Mouse (Mus musculus) olfactory bulb, adult 2 months (tissue): ENCODE results near the gene Vmn1r163. TPM values are rescaled to one million over a fixed set of nuclear protein-coding genes. Genes with fewer than 3 reads are reported as not detected.
"Not testable (repeated sequence)": the region's sequence is repeated elsewhere in the genome, so short reads cannot be mapped to it uniquely, and the experiment has no call there.

Source experiments
- H3K27ac ChIP-seq: fragments of 200-500 bp; 2 replicates; pipeline ENCODE4 v1.5.1; 2012; ENCODE audit warnings: low read depth, low read length; ENCODE audit not compliant: insufficient read depth
- H3K4me1 ChIP-seq: fragments of 200-500 bp; 2 replicates; pipeline ENCODE4 v1.6.1; 2012; ENCODE audit warnings: low read length; ENCODE audit not compliant: control insufficient read depth, insufficient read depth
- H3K4me3 ChIP-seq: fragments of 200-500 bp; 2 replicates; pipeline ENCODE4 v1.5.1; 2012; ENCODE audit warnings: mild to moderate bottlenecking, low read depth, low read length, moderate library complexity; ENCODE audit not compliant: insufficient read depth
- WGBS: fragments of 180-500 bp; shearing (Covaris S2); methylation state at CpG from one replicate; pipeline ENCODE4 v1.1.7; 2018; 5-methylcytosine and 5-hydroxymethylcytosine counted together
- polyA plus RNA-seq: library from polyadenylated mRNA; stranded (reverse); fragments of >200 nt; gene quantifications from 2 replicates; pipeline ENCODE4 v1.2.4, GENCODE M21; 2012; ENCODE audit warnings: low replicate concordance; ENCODE audit not compliant: missing spikeins, insufficient read depth, insufficient read length

The Vmn1r163 gene
- polyA plus RNA-seq = not detected in 2 replicates

DNA sequence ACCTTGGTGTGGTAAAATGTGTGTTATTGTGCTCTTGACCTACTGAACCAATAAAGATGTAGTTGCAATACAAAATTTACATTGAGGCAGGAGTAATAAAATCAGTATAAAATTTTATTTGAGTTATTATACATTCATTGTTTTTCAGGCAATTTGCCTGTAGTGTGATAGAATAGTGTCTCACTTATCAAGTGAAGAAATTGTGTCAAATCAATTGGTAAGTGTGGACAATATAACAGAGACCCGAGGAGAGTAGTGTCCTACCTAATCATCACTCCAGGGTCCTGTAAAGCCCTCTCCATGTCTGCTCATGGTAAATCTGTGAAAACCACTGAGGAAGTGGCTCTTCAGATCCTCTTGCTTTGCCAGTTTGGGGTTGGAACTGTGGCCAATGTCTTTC, at the start of gene Vmn1r163:
Gene Vmn1r163 (plus strand): TSS at position 301 of the 400 bp plus-strand sequence.
- not testable (repeated sequence) for H3K27ac ChIP-seq, H3K4me3 ChIP-seq, H3K4me1 ChIP-seq
- WGBS = no CpG with 5 or more reads among the region's 1 CpGs

DNA sequence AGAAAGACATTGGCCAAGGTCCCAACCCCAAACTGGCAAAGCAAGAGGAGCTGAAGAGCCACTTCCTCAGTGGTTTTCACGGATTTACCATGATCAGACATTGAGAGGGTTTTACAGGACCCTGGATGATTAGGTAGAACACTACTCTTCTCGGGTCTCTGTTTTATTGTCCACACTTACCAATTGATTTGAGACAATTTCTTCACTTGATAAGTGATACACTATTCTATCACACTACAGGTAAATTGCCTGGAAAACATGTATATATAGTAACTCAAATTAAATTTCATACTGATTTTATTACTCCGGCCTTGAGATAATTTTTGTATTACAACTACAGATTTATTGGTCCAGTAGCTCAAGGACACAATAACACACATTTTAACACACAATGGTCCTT, 35.5 kb upstream of the Vmn1r163 start, which contains the start of gene Gm4216:
Gene Gm4216 (minus strand): TSS at position 101 of the 400 bp plus-strand sequence.
- not testable (repeated sequence) for H3K4me1 ChIP-seq, H3K4me3 ChIP-seq, H3K27ac ChIP-seq
- no CpG with 5 or more reads among the region's 3 CpGs for WGBS

DNA sequence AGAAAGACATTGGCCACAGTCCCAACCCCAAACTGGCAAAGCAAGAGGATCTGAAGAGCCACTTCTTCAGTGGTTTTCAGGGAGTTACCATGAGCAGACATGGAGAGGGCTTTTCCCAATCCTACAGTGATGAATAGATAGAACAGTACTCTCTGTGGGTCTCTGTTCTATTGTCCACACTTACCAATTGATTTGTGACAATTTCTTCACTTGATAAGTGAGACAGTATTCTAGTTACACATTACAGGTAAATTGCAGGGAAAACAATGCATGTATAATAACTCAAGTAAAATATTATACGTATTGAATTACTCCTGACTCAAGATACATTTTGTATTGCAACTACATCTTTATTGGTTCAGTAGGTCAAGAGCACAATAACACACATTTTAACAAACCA, 12.0 kb downstream of the Vmn1r163 start, which contains the start of gene Gm8720:
Gene Gm8720 (minus strand): TSS at position 101 of the 400 bp plus-strand sequence.
- H3K4me3 ChIP-seq = not testable (repeated sequence)

More for the DNA sequence above, 12.0 kb downstream of the Vmn1r163 start, which contains the start of gene Gm8720:
- H3K4me1 ChIP-seq, H3K27ac ChIP-seq: not testable (repeated sequence)
- no CpG with 5 or more reads among the region's 1 CpGs for WGBS

Other genes with a start within 250 kb of the Vmn1r163 start
- not detected in 2 replicates for gene Vmn1r159, start 211.9 kb upstream of the Vmn1r163 start, polyA plus RNA-seq
- gene Vmn1r160, start 184.3 kb upstream of the Vmn1r163 start, polyA plus RNA-seq = not detected in 2 replicates
- gene Gm4214, start 70.9 kb upstream of the Vmn1r163 start, polyA plus RNA-seq = not detected in 2 replicates
- gene Gm4216, start 35.6 kb upstream of the Vmn1r163 start, polyA plus RNA-seq = not detected in 2 replicates
- gene Gm8720, start 11.9 kb downstream of the Vmn1r163 start, polyA plus RNA-seq = not detected in 2 replicates
- gene Gm10662, start 88.9 kb downstream of the Vmn1r163 start, polyA plus RNA-seq = not detected in 2 replicates
- gene Vmn1r165, start 161.8 kb downstream of the Vmn1r163 start, polyA plus RNA-seq = not detected in 2 replicates
- gene Vmn1r166, start 196.1 kb downstream of the Vmn1r163 start, polyA plus RNA-seq = not detected in 2 replicates
- gene Gm6902, start 223.4 kb downstream of the Vmn1r163 start, polyA plus RNA-seq = not detected in 2 replicates
- gene Nlrp4e, start 245.7 kb downstream of the Vmn1r163 start, polyA plus RNA-seq = not detected in 2 replicates